In the genomic region with DNA sequence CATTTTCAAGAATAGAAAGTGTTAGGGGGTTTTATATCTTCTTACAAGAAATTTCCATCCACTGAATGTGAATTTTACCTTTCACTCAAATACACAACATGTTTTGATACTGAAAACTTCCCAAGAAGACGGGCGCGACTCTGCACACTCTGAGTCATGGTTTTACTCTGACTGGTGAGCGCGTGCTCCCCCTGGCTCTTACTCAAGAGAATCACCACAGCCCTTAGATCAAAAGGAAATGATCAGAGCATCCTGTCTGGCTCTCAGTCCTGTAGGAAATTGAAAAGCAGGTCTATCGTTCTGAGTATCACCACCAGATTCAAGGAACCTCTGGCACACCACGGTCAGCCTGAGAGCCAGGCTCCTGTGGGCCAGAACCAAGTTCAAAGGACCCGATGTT, we compare ENCODE assay signal across 8 mouse cellular contexts. TPM values are rescaled to one million over a fixed set of nuclear protein-coding genes. Genes with fewer than 3 reads are reported as not detected.
A peak's percentile ranks its signal among the peaks of the same experiment; 100 is the strongest.
DNase-seq lines count a peak whose midpoint lies in the region; ATAC-seq and TF ChIP-seq lines count a peak whose summit lies in the region.

No protein-coding gene starts in this region.

- no peak overlapping the region for H3K4me3 ChIP-seq in kidney, adult 2 months (ENCODE audit: insufficient read depth, low read depth, low read length)
- no peak overlapping the region for H3K4me3 ChIP-seq in kidney, embryonic 16.5 days (ENCODE audit: low read length)
- H3K4me3 ChIP-seq in thymus, adult 2 months (ENCODE audit: control insufficient read depth, insufficient read depth, low read length), result no peak overlapping the region

- H3K9me3 ChIP-seq in kidney, embryonic 16.5 days (ENCODE audit: low read length), result no peaks in the 10 kb centered on the region

- no peak overlapping the region for H3K27ac ChIP-seq in kidney, adult 2 months (ENCODE audit: insufficient read depth, low read depth, low read length)
- H3K27ac ChIP-seq in kidney, embryonic 16.5 days (ENCODE audit: low read length), result no peak overlapping the region
- no peak overlapping the region for H3K27ac ChIP-seq in thymus, adult 2 months (ENCODE audit: control insufficient read depth, insufficient read depth, low read length)

- no peaks in the 10 kb centered on the region for H3K4me1 ChIP-seq in kidney, adult 2 months (ENCODE audit: control insufficient read depth, insufficient read depth, low read length)
- 0 out of 2 replicates have a peak, but pooled peaks cover under 1% of the 10 kb centered on the region for H3K4me1 ChIP-seq in kidney, embryonic 16.5 days (ENCODE audit: insufficient read depth, low read length)
- 0 out of 2 replicates have a peak, but pooled peaks cover 2% of the 10 kb centered on the region for H3K4me1 ChIP-seq in thymus, adult 2 months (replicated peaks; ENCODE audit: control insufficient read depth, insufficient read depth, low read length)

- peak; percentile 47 for TF ChIP-seq CTCF in kidney, adult 2 months (conservative IDR thresholded peaks at IDR 0.05; ENCODE audit: insufficient read depth, insufficient read length, low read depth, low read length)
- TF ChIP-seq CTCF in thymus, adult 2 months (IDR thresholded peaks at IDR 0.05; ENCODE audit: borderline replicate concordance, control insufficient read depth, extremely low read depth, insufficient read depth, low read length, poor library complexity), result no peak; the same call in 1 of the 2 replicates

- ATAC-seq in kidney, embryonic 16.5 days (ENCODE audit: low FRiP score, low TSS enrichment), result no peak

- no peaks in the 10 kb centered on the region for H3K36me3 ChIP-seq in kidney, adult 2 months (ENCODE audit: control insufficient read depth, insufficient read depth, low read length)
- no peaks in the 10 kb centered on the region for H3K36me3 ChIP-seq in kidney, embryonic 16.5 days (ENCODE audit: insufficient read depth, low read length)
- H3K36me3 ChIP-seq in thymus, adult 2 months (ENCODE audit: control insufficient read depth, insufficient read depth, low read length), result no peaks in the 10 kb centered on the region

- peak; percentile 22 for DNase-seq in kidney, adult 2 months
- peak; percentile 72 for DNase-seq in A20 (ENCODE audit: low read depth, low spot score)
- peak; percentile 81 for DNase-seq in NIH3T3 (ENCODE audit: low read depth)
- peak; percentile 23 to 67 for DNase-seq in frontal cortex, adult 2 months (ENCODE audit: extremely low spot score in 1 of 2, low spot score in 1 of 2)
- DNase-seq in lung, postnatal 10 days, result peak; percentile 65
- peak; percentile 58 for DNase-seq in thymus, adult 2 months
- DNase-seq in cerebellum, adult 11-12 months, result no peak

- no peak for TF ChIP-seq POLR2A in kidney, adult 2 months (IDR thresholded peaks at IDR 0.05; ENCODE audit: low read depth, low read length)
- no peak for TF ChIP-seq POLR2A in thymus, adult 2 months (IDR thresholded peaks at IDR 0.05; ENCODE audit: control insufficient read depth, extremely low read depth, insufficient read depth, low read length, poor library complexity)

- WGBS in kidney, adult 2 months, result 45% methylated on average over 8 of the region's 8 CpGs
- WGBS in kidney, embryonic 16.5 days, result 48% methylated on average over 8 of the region's 8 CpGs
- 17% methylated on average over 8 of the region's 8 CpGs for WGBS in thymus, adult 2 months

- H3K9ac ChIP-seq in kidney, embryonic 16.5 days (replicated peaks; ENCODE audit: low read length), result no peak overlapping the region

- no peaks in the 10 kb centered on the region for H3K27me3 ChIP-seq in kidney, adult 2 months (replicated peaks; ENCODE audit: control insufficient read depth, insufficient read depth, low read length)
- H3K27me3 ChIP-seq in kidney, embryonic 16.5 days (ENCODE audit: insufficient read depth, low read length), result no peaks in the 10 kb centered on the region
- no peaks in the 10 kb centered on the region for H3K27me3 ChIP-seq in thymus, adult 2 months (ENCODE audit: control insufficient read depth, insufficient read depth, low read length)

- H3K4me2 ChIP-seq in kidney, embryonic 16.5 days (replicated peaks; ENCODE audit: low read depth, low read length), result no peak overlapping the region

RNA-seq across cellular contexts. Expression of a gene that starts 5.8 kb away (rescaled TPM):
- 77.2 and 85.9 TPM in 2 replicates for polyA plus RNA-seq in kidney, adult 2 months (2012; rRNA removed)
- polyA plus RNA-seq in kidney, embryonic 16.5 days (2015; fragmentation: Nextera tagmentation; extraction: Ambion mirVana), result 60.3 and 65.3 TPM in 2 replicates
- polyA plus RNA-seq in frontal cortex, adult 2 months (2012; rRNA removed), result 39.1 and 40.0 TPM in 2 replicates
- 47.1 and 54.6 TPM in 2 replicates for polyA plus RNA-seq in thymus, adult 2 months (2012; rRNA removed)

RNA-seq across cellular contexts. Expression of a gene that starts 13.8 kb away (rescaled TPM):
- polyA plus RNA-seq in kidney, adult 2 months (2012; rRNA removed), result 0.91 and 1.8 TPM in 2 replicates
- polyA plus RNA-seq in kidney, embryonic 16.5 days (2015; fragmentation: Nextera tagmentation; extraction: Ambion mirVana), result 0.60 and 0.68 TPM in 2 replicates
- 0.65 and 0.78 TPM in 2 replicates for polyA plus RNA-seq in frontal cortex, adult 2 months (2012; rRNA removed)
- 8.9 and 9.0 TPM in 2 replicates for polyA plus RNA-seq in thymus, adult 2 months (2012; rRNA removed)
